Mouse (Mus musculus) midbrain, embryonic 11.5 days (tissue): ENCODE measurements around the gene Shcbp1l. TPM values are rescaled to one million over a fixed set of nuclear protein-coding genes. Genes with fewer than 3 reads are reported as not detected.
"Not testable (repeated sequence)": the region's sequence is repeated elsewhere in the genome, so short reads cannot be mapped to it uniquely, and the experiment has no call there.

Experiments used
- ATAC-seq: fragments of 200-750 bp; cut with Nextera tagmentation; 2 replicates; pipeline ENCODE4 v1.8.0; 2017; ENCODE audit warnings: moderate TSS enrichment, moderate library complexity; ENCODE audit not compliant: low FRiP score
- DNase-seq: peaks from one replicate; pipeline ENCODE4 v3.0.0; 2015; ENCODE audit warnings: low spot score; ENCODE audit errors: missing footprints
- H3K27ac ChIP-seq: fragments of 300-500 bp; sonication (generic); 2 replicates; pipeline ENCODE4 v1.5.1; 2014; ENCODE audit warnings: low read depth, low read length
- H3K27me3 ChIP-seq: fragments of 300-500 bp; sonication (generic); 2 replicates; pipeline ENCODE4 v1.6.1; 2014; ENCODE audit warnings: mild to moderate bottlenecking, low read length, moderate library complexity, mixed read lengths; ENCODE audit not compliant: control insufficient read depth, insufficient read depth
- H3K36me3 ChIP-seq: fragments of 300-500 bp; sonication (generic); 2 replicates; pipeline ENCODE4 v1.6.1; 2014; ENCODE audit warnings: mild to moderate bottlenecking, low read length, moderate library complexity, mixed read lengths; ENCODE audit not compliant: control insufficient read depth, insufficient read depth
- H3K4me1 ChIP-seq: fragments of 300-500 bp; sonication (generic); 2 replicates; pipeline ENCODE4 v1.6.1; 2014; ENCODE audit warnings: low read length; ENCODE audit not compliant: control insufficient read depth, insufficient read depth
- H3K4me2 ChIP-seq: fragments of 300-500 bp; sonication (generic); 2 replicates; pipeline ENCODE4 v1.6.1; 2014; ENCODE audit warnings: mild to moderate bottlenecking, moderate library complexity
- H3K4me3 ChIP-seq: fragments of 300-500 bp; sonication (generic); 2 replicates; pipeline ENCODE4 v1.5.1; 2014; ENCODE audit warnings: low read depth, low read length
- H3K9ac ChIP-seq: fragments of 300-500 bp; sonication (generic); 2 replicates; pipeline ENCODE4 v1.6.1; 2014; ENCODE audit warnings: low read length
- H3K9me3 ChIP-seq: fragments of 300-500 bp; sonication (generic); 2 replicates; pipeline ENCODE4 v1.6.1; 2016; ENCODE audit warnings: low read length; ENCODE audit not compliant: control insufficient read depth
- WGBS: fragments of 180-500 bp; shearing (Covaris S2); extraction: QIAGEN DNeasy Blood & Tissue Kit; methylation state at CpG from one replicate; pipeline ENCODE4 v1.1.7; 2014; 5-methylcytosine and 5-hydroxymethylcytosine counted together
- polyA plus RNA-seq: library from polyadenylated mRNA; unstranded; fragments of >200 nt; fragmentation: Nextera tagmentation; extraction: Ambion mirVana; gene quantifications from 2 replicates; pipeline ENCODE4 v1.2.1, GENCODE M21; 2014

Shcbp1l gene
- polyA plus RNA-seq, 1 experiment from 2014 or later: 0.22 TPM

GRCm38 (mm10) chr1:153461796-153462195, 36.8 kb downstream of the Shcbp1l start:
- H3K27me3 ChIP-seq: no peaks in the 10 kb centered on the region
- WGBS: 90% methylated on average over 1 of the region's 1 CpGs

DNA sequence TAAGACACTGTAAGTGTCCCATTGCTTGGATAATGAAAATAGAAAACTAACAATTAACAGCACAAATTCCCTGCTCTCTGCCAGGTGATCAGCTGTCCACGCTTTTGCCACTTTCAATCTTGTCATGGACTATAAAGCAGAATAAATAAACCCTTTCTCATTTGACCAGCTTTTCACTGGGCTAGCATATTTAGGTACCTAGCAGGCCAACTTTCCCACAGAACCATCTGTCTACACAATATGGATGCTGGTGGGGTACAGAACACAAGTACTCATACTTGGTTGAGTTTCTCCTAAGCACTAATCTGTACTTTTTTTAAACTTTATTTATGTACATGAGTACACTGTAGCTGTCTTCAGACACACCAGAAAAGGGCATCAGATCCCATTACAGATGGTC, 54.3 kb downstream of the Shcbp1l start:
- 93% methylated on average over 1 of the region's 1 CpGs for WGBS
- H3K9me3 ChIP-seq: no peaks in the 10 kb centered on the region
- ATAC-seq (no peak), DNase-seq (no peak)
- peaks cover 24% of the 10 kb centered on the region for H3K36me3 ChIP-seq
- H3K9ac ChIP-seq: no peak overlapping the region
- no peak overlapping the region for H3K27ac ChIP-seq
- H3K27me3 ChIP-seq: no peaks in the 10 kb centered on the region
- H3K4me3 ChIP-seq: no peak overlapping the region
- H3K4me2 ChIP-seq: no peak overlapping the region
- peaks cover 3% of the 10 kb centered on the region for H3K4me1 ChIP-seq

More at GRCm38 (mm10) chr1:153461796-153462195, 36.8 kb downstream of the Shcbp1l start:
- Histone ChIP-seq H3K4me2 (no peak overlapping the region), H3K27ac (no peak overlapping the region), H3K9me3 (no peaks in the 10 kb centered on the region), H3K9ac (no peak overlapping the region), H3K4me3 (no peak overlapping the region), H3K36me3 (peaks cover 27% of the 10 kb centered on the region), H3K4me1 (no peaks in the 10 kb centered on the region)
- ATAC-seq: no peak
- DNase-seq: no peak

- Histone ChIP-seq H3K4me2 (no peak overlapping the region), H3K27me3 (no peaks in the 10 kb centered on the region), H3K4me3 (no peak overlapping the region), H3K9ac (no peak overlapping the region), H3K9me3 (no peaks in the 10 kb centered on the region), H3K4me1 (peaks cover 14% of the 10 kb centered on the region), H3K27ac (no peak overlapping the region), H3K36me3 (peaks cover 20% of the 10 kb centered on the region)
- DNase-seq (peak; percentile 97), ATAC-seq (no peak)
- 50% methylated on average over 1 of the region's 1 CpGs for WGBS
Measured at GRCm38 (mm10) chr1:153480386-153481024, 55.5 kb downstream of the Shcbp1l start.

DNA sequence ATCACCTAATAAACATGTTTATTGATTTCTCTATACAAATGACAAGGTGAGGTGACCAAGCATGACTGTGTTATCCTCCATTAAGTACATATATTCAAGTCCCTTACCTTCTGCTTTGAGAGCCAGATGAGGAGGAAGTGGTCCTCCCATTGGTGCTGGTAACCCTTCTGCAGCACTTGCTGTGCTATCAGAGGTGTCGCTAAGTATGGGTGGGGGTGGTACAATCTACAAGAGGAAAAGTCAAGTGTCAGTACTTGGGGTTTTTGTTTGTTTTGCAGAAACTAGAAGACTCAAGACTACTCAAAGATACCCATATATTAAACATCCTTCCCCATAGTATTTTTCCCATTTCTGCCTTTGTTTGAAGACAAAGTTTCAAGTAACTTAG, 56.1 kb downstream of the Shcbp1l start:
- DNase-seq (no peak), ATAC-seq (no peak)
- Histone ChIP-seq H3K27me3 (no peaks in the 10 kb centered on the region), H3K9ac (no peak overlapping the region), H3K27ac (no peak overlapping the region), H3K36me3 (peaks cover 20% of the 10 kb centered on the region), H3K4me3 (no peak overlapping the region), H3K9me3 (no peaks in the 10 kb centered on the region), H3K4me1 (peaks cover 16% of the 10 kb centered on the region), H3K4me2 (no peak overlapping the region)
- 95% methylated on average over 1 of the region's 1 CpGs for WGBS

- Histone ChIP-seq H3K4me1 (peaks cover 16% of the 10 kb centered on the region), H3K4me2 (peak overlapping the region; percentile 86), H3K36me3 (peaks cover 5% of the 10 kb centered on the region; the same call in 1 of the 2 replicates), H3K4me3 (peak overlapping the region; percentile 100), H3K27ac (no peak overlapping the region), H3K9me3 (no peaks in the 10 kb centered on the region), H3K27me3 (no peaks in the 10 kb centered on the region), H3K9ac (peak overlapping the region; percentile 13; the same call in 1 of the 2 replicates)
- DNase-seq (no peak), ATAC-seq (no peak)
- WGBS: 47% methylated on average over 2 of the region's 2 CpGs
Measured at GRCm38 (mm10) chr1:153485201-153485796, 60.3 kb downstream of the Shcbp1l start.

GRCm38 (mm10) chr1:153486120-153486519, 61.2 kb downstream of the Shcbp1l start:
- not testable (repeated sequence) for H3K27me3 ChIP-seq, H3K36me3 ChIP-seq, ATAC-seq, H3K9me3 ChIP-seq, DNase-seq, H3K27ac ChIP-seq
- Histone ChIP-seq H3K4me3 (peak overlapping the region; percentile 100), H3K9ac (peak overlapping the region; percentile 100), H3K4me2 (peak overlapping the region; percentile 86), H3K4me1 (peaks cover 16% of the 10 kb centered on the region)
- 10% methylated on average over 6 of the region's 6 CpGs for WGBS

GRCm38 (mm10) chr1:153486767-153487499, 62.0 kb downstream of the Shcbp1l start:
- DNase-seq (peak; percentile 96), ATAC-seq (peak; percentile 85)
- peak overlapping the region; percentile 100 for H3K9ac ChIP-seq
- H3K27me3 ChIP-seq: no peaks in the 10 kb centered on the region
- H3K4me3 ChIP-seq: peak overlapping the region; percentile 100
- H3K4me2 ChIP-seq: peak overlapping the region; percentile 86
- WGBS: under 1% methylated on average over 63 of the region's 64 CpGs
- H3K36me3 ChIP-seq: no peaks in the 10 kb centered on the region
- H3K4me1 ChIP-seq: peaks cover 16% of the 10 kb centered on the region
- peak overlapping the region; percentile 78 for H3K27ac ChIP-seq
- no peaks in the 10 kb centered on the region for H3K9me3 ChIP-seq

DNA sequence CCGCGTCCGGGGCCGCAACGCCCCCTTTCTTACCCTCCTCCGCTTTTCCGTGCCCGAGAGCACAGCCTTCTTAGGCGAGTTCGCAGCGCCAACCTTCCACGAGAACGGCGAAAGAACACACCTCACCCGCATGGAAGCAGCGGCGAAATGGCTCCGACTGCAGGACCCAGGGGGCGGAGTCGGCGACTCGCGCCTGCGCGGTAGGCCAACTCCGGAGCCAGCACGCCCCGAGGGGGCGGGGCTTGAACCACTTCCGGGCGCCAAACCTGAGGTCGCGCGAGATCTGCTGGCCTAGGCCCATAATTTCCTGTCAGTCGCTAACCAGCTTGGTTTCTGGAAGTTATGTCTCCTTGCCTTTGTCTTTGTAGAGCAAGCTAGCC, 62.5 kb downstream of the Shcbp1l start, which contains the start of gene Dhx9:
Gene Dhx9 (minus strand): TSS at position 161 of the 380 bp plus-strand sequence.
- DNase-seq (peak; percentile 100), ATAC-seq (peak; percentile 92)
- Histone ChIP-seq H3K4me1 (peaks cover 16% of the 10 kb centered on the region), H3K36me3 (no peaks in the 10 kb centered on the region), H3K4me2 (peak within 1 kb of the TSS; percentile 86), H3K4me3 (peak within 1 kb of the TSS; percentile 100), H3K9me3 (no peaks in the 10 kb centered on the region), H3K27me3 (no peaks in the 10 kb centered on the region), H3K27ac (peak within 1 kb of the TSS; percentile 78), H3K9ac (peak within 1 kb of the TSS; percentile 100)
- 0% methylated on average over 35 of the region's 35 CpGs for WGBS

GRCm38 (mm10) chr1:153489132-153489531, 64.2 kb downstream of the Shcbp1l start:
- H3K4me1 ChIP-seq: peaks cover 14% of the 10 kb centered on the region
- DNase-seq: no peak
- 60% methylated on average over 7 of the region's 7 CpGs for WGBS
- no peaks in the 10 kb centered on the region for H3K9me3 ChIP-seq
- no peak overlapping the region for H3K4me3 ChIP-seq
- no peaks in the 10 kb centered on the region for H3K36me3 ChIP-seq
- H3K9ac ChIP-seq: no peak overlapping the region
- ATAC-seq: no peak
- H3K27ac ChIP-seq: no peak overlapping the region
- H3K4me2 ChIP-seq: no peak overlapping the region
- H3K27me3 ChIP-seq: no peaks in the 10 kb centered on the region
